8 mouse cellular contexts compared by ENCODE assay signal in the genomic region with DNA sequence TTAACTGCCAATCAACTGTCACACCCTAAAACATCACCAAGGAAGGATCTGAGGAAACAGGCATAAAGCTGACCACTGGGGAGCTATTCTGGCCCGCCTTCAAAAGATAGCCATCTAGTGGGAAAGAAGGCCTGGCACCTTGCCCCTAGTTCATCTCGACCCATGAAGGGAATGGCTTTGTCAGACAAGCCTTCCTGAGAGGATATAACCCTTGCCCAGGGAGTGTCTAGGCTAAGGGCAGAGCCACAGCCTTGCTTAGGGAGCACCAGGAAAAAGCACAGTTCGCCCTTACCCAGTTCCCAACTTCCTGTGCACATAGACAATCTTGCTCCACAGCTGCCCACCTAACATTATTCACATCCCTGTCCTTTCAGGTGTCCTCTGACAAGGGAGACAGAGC. TPM values are rescaled to one million over a fixed set of nuclear protein-coding genes. Genes with fewer than 3 reads are reported as not detected.
DNase-seq lines count a peak whose midpoint lies in the region; ATAC-seq lines count a peak whose summit lies in the region.

No protein-coding gene starts in this region.

- peak overlapping the region; percentile 82 for H3K4me3 ChIP-seq in forebrain, embryonic 10.5 days
- peak overlapping the region; percentile 65 for H3K4me3 ChIP-seq in kidney, embryonic 16.5 days (ENCODE audit: low read length)
- H3K4me3 ChIP-seq in midbrain, embryonic 12.5 days, result peak overlapping the region; percentile 52

- H3K4me1 ChIP-seq in forebrain, embryonic 10.5 days, result peaks cover 31% of the 10 kb centered on the region
- H3K4me1 ChIP-seq in kidney, embryonic 16.5 days (ENCODE audit: insufficient read depth, low read length), result peaks cover 18% of the 10 kb centered on the region
- peaks cover 29% of the 10 kb centered on the region for H3K4me1 ChIP-seq in midbrain, embryonic 12.5 days

- H3K4me2 ChIP-seq in kidney, embryonic 16.5 days (replicated peaks; ENCODE audit: low read depth, low read length), result peak overlapping the region; percentile 55
- H3K4me2 ChIP-seq in midbrain, embryonic 12.5 days (replicated peaks), result peak overlapping the region; percentile 83

- peaks cover 46% of the 10 kb centered on the region for H3K36me3 ChIP-seq in forebrain, embryonic 10.5 days (replicated peaks)
- H3K36me3 ChIP-seq in kidney, embryonic 16.5 days (ENCODE audit: insufficient read depth, low read length), result peaks cover 14% of the 10 kb centered on the region
- H3K36me3 ChIP-seq in midbrain, embryonic 12.5 days, result peaks cover 38% of the 10 kb centered on the region

- H3K27me3 ChIP-seq in forebrain, embryonic 10.5 days (ENCODE audit: poor library complexity, severe bottlenecking), result no peaks in the 10 kb centered on the region
- no peaks in the 10 kb centered on the region for H3K27me3 ChIP-seq in kidney, embryonic 16.5 days (ENCODE audit: insufficient read depth, low read length)
- no peaks in the 10 kb centered on the region for H3K27me3 ChIP-seq in midbrain, embryonic 12.5 days

- H3K9ac ChIP-seq in kidney, embryonic 16.5 days (replicated peaks; ENCODE audit: low read length), result peak overlapping the region; percentile 88
- H3K9ac ChIP-seq in midbrain, embryonic 12.5 days (replicated peaks), result peak overlapping the region; percentile 79

- H3K27ac ChIP-seq in forebrain, embryonic 10.5 days, result peak overlapping the region; percentile 99
- H3K27ac ChIP-seq in kidney, embryonic 16.5 days (ENCODE audit: low read length), result no peak overlapping the region
- peak overlapping the region; percentile 81 for H3K27ac ChIP-seq in midbrain, embryonic 12.5 days (replicated peaks)

- DNase-seq in right cerebral cortex, postnatal 10 days (ENCODE audit: low spot score in 2 of 2), result peak; percentile 47 to 48
- no peak for DNase-seq in right cerebral cortex, adult 2 months (ENCODE audit: low spot score in 2 of 2)
- DNase-seq in forebrain, embryonic 10.5 days (ENCODE audit: extremely low spot score, low spot score), result no peak
- no peak for DNase-seq in embryo, embryonic 10 days (ENCODE audit: low spot score)
- no peak for DNase-seq in adrenal gland, postnatal 4 days (ENCODE audit: low spot score in 2 of 2)
- DNase-seq in adrenal gland, adult 18-20 months (ENCODE audit: low spot score in 2 of 2), result no peak

- ATAC-seq in kidney, embryonic 16.5 days (ENCODE audit: low FRiP score, low TSS enrichment), result no peak
- no peak for ATAC-seq in midbrain, embryonic 12.5 days (ENCODE audit: low FRiP score, low read depth)

- WGBS in forebrain, embryonic 10.5 days, result 72% methylated on average over 3 of the region's 3 CpGs
- 39% methylated on average over 3 of the region's 3 CpGs for WGBS in kidney, embryonic 16.5 days
- 60% methylated on average over 3 of the region's 3 CpGs for WGBS in midbrain, embryonic 12.5 days

- no peaks in the 10 kb centered on the region for H3K9me3 ChIP-seq in forebrain, embryonic 10.5 days
- no peaks in the 10 kb centered on the region for H3K9me3 ChIP-seq in kidney, embryonic 16.5 days (ENCODE audit: low read length)
- no peaks in the 10 kb centered on the region for H3K9me3 ChIP-seq in midbrain, embryonic 12.5 days

RNA-seq across cellular contexts. Expression of gene Dcaf15, which starts 1.0 kb away (rescaled TPM):
- 17.0 and 18.5 TPM in 2 replicates for polyA plus RNA-seq in forebrain, embryonic 10.5 days (2016; fragmentation: Nextera tagmentation; extraction: Ambion mirVana)
- 11.0 and 11.3 TPM in 2 replicates for polyA plus RNA-seq in kidney, embryonic 16.5 days (2015; fragmentation: Nextera tagmentation; extraction: Ambion mirVana)
- polyA plus RNA-seq in midbrain, embryonic 12.5 days (2016; fragmentation: Nextera tagmentation; extraction: Ambion mirVana), result 20.5 and 22.1 TPM in 2 replicates
- 10 to 100 TPM; 29.3 to 32.0 TPM for total RNA-seq in adrenal gland, postnatal 4 days (2021)
- 10 to 100 TPM; 13.2 to 16.1 TPM for total RNA-seq in adrenal gland, adult 18-20 months (2021)

RNA-seq across cellular contexts. Expression of gene Podnl1, which starts 22.2 kb away (rescaled TPM):
- polyA plus RNA-seq in forebrain, embryonic 10.5 days (2016; fragmentation: Nextera tagmentation; extraction: Ambion mirVana), result 0.14 and 0.17 TPM in 2 replicates
- 0.24 and 0.30 TPM in 2 replicates for polyA plus RNA-seq in kidney, embryonic 16.5 days (2015; fragmentation: Nextera tagmentation; extraction: Ambion mirVana)
- polyA plus RNA-seq in midbrain, embryonic 12.5 days (2016; fragmentation: Nextera tagmentation; extraction: Ambion mirVana), result 0.46 and 0.51 TPM in 2 replicates
- under 1 TPM; 0.98 to 0.99 TPM for total RNA-seq in adrenal gland, postnatal 4 days (2021)
- total RNA-seq in adrenal gland, adult 18-20 months (2021), result under 1 TPM; 0.33 to 0.35 TPM

RNA-seq across cellular contexts. Expression of gene Rfx1, which starts 37.0 kb away (rescaled TPM):
- polyA plus RNA-seq in forebrain, embryonic 10.5 days (2016; fragmentation: Nextera tagmentation; extraction: Ambion mirVana), result 8.4 and 8.5 TPM in 2 replicates
- polyA plus RNA-seq in kidney, embryonic 16.5 days (2015; fragmentation: Nextera tagmentation; extraction: Ambion mirVana), result 10.5 and 11.2 TPM in 2 replicates
- polyA plus RNA-seq in midbrain, embryonic 12.5 days (2016; fragmentation: Nextera tagmentation; extraction: Ambion mirVana), result 9.3 and 10.0 TPM in 2 replicates
- 10 to 100 TPM; 17.0 to 18.6 TPM for total RNA-seq in adrenal gland, postnatal 4 days (2021)
- total RNA-seq in adrenal gland, adult 18-20 months (2021), result 10 to 100 TPM; 17.1 to 20.3 TPM

RNA-seq across cellular contexts. Expression of gene Gm10643, which starts 38.7 kb away (rescaled TPM):
- polyA plus RNA-seq in forebrain, embryonic 10.5 days (2016; fragmentation: Nextera tagmentation; extraction: Ambion mirVana), result 1.0 and 1.5 TPM in 2 replicates
- 1.2 TPM in 2 replicates for polyA plus RNA-seq in kidney, embryonic 16.5 days (2015; fragmentation: Nextera tagmentation; extraction: Ambion mirVana)
- polyA plus RNA-seq in midbrain, embryonic 12.5 days (2016; fragmentation: Nextera tagmentation; extraction: Ambion mirVana), result 1.5 and 1.6 TPM in 2 replicates
- total RNA-seq in adrenal gland, postnatal 4 days (2021), result 1 to 10 TPM; 4.0 to 4.2 TPM
- 1 to 10 TPM; 2.5 to 2.6 TPM for total RNA-seq in adrenal gland, adult 18-20 months (2021)

RNA-seq across cellular contexts. Expression of gene Cc2d1a, which starts 44.1 kb away (rescaled TPM):
- polyA plus RNA-seq in forebrain, embryonic 10.5 days (2016; fragmentation: Nextera tagmentation; extraction: Ambion mirVana), result 17.3 and 20.8 TPM in 2 replicates
- polyA plus RNA-seq in kidney, embryonic 16.5 days (2015; fragmentation: Nextera tagmentation; extraction: Ambion mirVana), result 29.0 and 31.1 TPM in 2 replicates
- polyA plus RNA-seq in midbrain, embryonic 12.5 days (2016; fragmentation: Nextera tagmentation; extraction: Ambion mirVana), result 19.0 and 19.5 TPM in 2 replicates
- 10 to 100 TPM; 30.6 to 31.7 TPM for total RNA-seq in adrenal gland, postnatal 4 days (2021)
- 10 to 100 TPM; 26.5 to 30.5 TPM for total RNA-seq in adrenal gland, adult 18-20 months (2021)

Comparison
In these comparisons a context has a peak if more than half of its experiments do, and no peak if none do; other contexts are left out.
1. DNase-seq: peak in right cerebral cortex, postnatal 10 days (2 of 2); none in right cerebral cortex, adult 2 months (0 of 2), forebrain, embryonic 10.5 days (single experiment), embryo, embryonic 10 days (single experiment), adrenal gland, postnatal 4 days (0 of 2) and adrenal gland, adult 18-20 months (0 of 2).
2. Peak in every context shown above with its lines, with median percentiles within 50 percentile points of each other: H3K4me3 ChIP-seq.